Mouse (Mus musculus): ENCODE data around the gene Ift80.
"Not testable (repeated sequence)": the region's sequence is repeated elsewhere in the genome, so short reads cannot be mapped to it uniquely, and the experiment has no call there.

Ift80 gene

DNA sequence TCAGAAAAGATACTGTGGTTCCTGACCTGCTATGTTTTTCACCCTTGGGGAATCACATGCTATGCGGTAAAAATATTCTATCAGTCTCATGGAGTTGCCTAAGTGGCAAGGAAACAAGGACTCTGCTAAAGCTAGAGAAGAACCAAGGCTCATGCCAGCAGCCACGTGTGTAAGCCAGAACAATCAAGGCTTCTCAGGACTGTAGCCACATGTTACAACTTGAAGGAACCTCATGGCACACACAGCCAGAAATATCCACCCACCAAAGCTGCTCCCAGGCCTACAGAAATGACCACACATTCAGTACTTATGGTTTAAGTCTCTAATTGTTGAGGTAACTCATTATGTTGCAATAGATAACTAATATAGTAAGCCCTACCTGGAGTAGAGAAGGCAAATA, 17.8 kb downstream of the Ift80 start:
- no peak for DNase-seq (ENCODE audit: low spot score)

GRCm38 (mm10) chr3:68980898-68981297, 23.5 kb downstream of the Ift80 start:
- DNase-seq (ENCODE audit: low spot score) = no peak

DNA sequence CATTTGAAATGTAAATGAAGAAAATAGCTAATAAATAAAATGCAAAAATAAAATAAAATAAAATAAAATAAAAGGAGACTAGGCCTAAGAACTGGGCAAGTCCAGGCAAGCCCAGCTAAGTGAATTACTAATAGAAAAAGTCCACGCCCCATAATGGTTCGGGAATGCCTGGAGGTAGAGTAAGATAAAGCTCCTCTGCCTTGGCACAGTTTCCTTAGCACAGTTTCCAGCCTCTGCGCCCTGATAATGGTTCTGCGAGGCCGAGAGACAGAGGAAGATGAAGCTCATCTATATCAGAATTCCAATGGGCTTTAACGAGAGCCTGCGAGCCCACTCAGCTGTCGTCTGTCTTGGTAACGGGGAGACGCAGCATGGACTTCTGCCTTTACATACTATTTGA, 25.2 kb downstream of the Ift80 start:
- DNase-seq (ENCODE audit: low spot score) = no peak

DNA sequence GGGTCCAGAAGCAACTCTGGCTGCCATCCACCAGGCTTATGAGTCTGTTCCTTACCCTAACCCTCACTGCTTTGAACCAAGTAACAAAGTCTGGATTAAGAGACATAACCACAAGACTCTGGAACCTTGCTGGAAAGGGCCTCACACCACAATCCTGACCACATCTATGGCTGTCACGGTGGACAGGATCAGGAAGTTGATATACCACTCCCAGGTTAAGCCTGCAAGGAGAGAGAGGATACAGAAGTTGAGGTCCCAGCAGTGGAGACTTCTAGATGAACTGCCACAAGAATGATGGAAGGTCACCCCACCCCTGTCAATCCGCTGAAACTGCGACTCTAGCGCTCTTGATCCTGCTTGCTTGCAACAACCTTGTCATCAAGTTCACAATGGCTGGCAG, 26.7 kb downstream of the Ift80 start:
- DNase-seq (ENCODE audit: low spot score) = no peak

GRCm38 (mm10) chr3:68975533-68976490, 28.6 kb downstream of the Ift80 start:
- DNase-seq (ENCODE audit: low spot score) = no peak

- DNase-seq (ENCODE audit: low spot score) = no peak
These were observed 29.5 kb downstream of the Ift80 start for GRCm38 (mm10) chr3:68974639-68975532.

- DNase-seq (ENCODE audit: low spot score) = no peak
These were observed 30.8 kb downstream of the Ift80 start for GRCm38 (mm10) chr3:68973574-68973973.

GRCm38 (mm10) chr3:68969091-68969590, 35.2 kb downstream of the Ift80 start:
- DNase-seq (ENCODE audit: low spot score) = no peak

- no peak for DNase-seq (ENCODE audit: low spot score)
These were observed 37.0 kb downstream of the Ift80 start for GRCm38 (mm10) chr3:68967404-68967803.

- no peak for DNase-seq (ENCODE audit: low spot score)
These were observed 37.7 kb downstream of the Ift80 start for GRCm38 (mm10) chr3:68966527-68967285.

GRCm38 (mm10) chr3:68964682-68965081, 39.7 kb downstream of the Ift80 start:
- DNase-seq (ENCODE audit: low spot score) = no peak

GRCm38 (mm10) chr3:68957413-68957812, 47.0 kb downstream of the Ift80 start:
- no peak for DNase-seq (ENCODE audit: low spot score)

GRCm38 (mm10) chr3:68956454-68956853, 47.9 kb downstream of the Ift80 start:
- DNase-seq (ENCODE audit: low spot score) = no peak

DNA sequence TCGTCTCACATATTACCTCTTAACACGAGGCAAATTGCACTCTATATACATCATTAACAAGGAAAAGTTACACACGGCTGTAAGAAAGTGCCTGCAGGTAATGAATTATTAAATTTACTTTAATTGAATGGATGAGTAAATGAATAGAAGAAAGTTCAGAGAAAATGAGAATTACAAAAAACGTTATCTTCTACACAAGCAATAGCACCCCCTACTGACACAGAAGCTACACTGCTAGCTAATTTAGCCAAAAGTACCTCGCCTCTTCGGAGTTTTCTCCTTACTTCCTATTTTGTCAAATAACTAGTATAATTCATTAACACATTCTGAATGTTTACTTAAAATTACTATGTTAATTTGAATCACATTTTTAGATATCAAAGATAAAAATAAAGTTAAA, 49.9 kb downstream of the Ift80 start:
- no peak for DNase-seq (ENCODE audit: low spot score)

DNA sequence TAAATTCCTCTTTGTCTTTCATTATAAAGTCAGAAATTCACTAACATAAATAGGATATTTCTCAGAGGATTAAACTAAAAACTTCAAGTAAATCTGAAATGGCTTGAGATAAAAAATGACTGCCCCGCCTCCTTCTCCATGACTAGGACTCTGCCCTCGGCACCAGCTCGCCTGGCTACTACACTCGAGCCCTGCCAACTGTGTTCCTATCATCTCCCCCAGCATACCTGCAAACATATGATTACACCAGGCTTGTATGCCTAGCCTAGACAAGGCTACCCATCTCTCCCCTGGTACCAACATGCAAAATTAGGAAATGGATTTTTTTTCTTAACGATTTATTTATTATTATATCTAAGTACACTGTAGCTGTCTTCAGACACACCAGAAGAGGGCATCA, 51.7 kb downstream of the Ift80 start:
- DNase-seq (ENCODE audit: low spot score) = no peak

GRCm38 (mm10) chr3:68951971-68952370, 52.4 kb downstream of the Ift80 start:
- not testable (repeated sequence) for DNase-seq (ENCODE audit: low spot score)

DNA sequence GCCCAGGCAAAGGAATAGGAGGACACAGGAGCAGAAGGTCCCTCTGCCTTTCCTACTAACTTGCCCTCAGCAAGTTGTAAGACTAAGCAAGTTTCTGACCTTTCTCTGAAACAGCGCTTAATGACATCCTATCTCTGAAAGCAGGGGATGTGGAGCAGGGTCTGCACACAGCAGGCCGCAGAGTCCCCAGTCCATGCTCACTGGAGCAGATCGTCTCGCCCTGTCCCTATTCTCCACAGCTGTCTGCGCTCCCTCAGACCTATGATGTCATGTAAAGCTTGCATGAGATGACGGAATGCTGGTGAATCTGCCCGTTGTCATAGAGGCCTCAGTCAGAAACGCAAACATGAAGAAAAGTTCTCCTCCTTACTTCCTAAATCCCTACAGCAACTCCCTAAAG, 55.0 kb downstream of the Ift80 start:
- DNase-seq (ENCODE audit: low spot score) = no peak

GRCm38 (mm10) chr3:68948918-68949317, 55.5 kb downstream of the Ift80 start:
- no peak for DNase-seq (ENCODE audit: low spot score)

- no peak for DNase-seq (ENCODE audit: low spot score)
These were observed 62.5 kb downstream of the Ift80 start for GRCm38 (mm10) chr3:68941867-68942266.

- DNase-seq (ENCODE audit: low spot score) = no peak
These were observed 64.1 kb downstream of the Ift80 start for GRCm38 (mm10) chr3:68940311-68940710.

GRCm38 (mm10) chr3:68939312-68939711, 65.1 kb downstream of the Ift80 start:
- no peak for DNase-seq (ENCODE audit: low spot score)

DNA sequence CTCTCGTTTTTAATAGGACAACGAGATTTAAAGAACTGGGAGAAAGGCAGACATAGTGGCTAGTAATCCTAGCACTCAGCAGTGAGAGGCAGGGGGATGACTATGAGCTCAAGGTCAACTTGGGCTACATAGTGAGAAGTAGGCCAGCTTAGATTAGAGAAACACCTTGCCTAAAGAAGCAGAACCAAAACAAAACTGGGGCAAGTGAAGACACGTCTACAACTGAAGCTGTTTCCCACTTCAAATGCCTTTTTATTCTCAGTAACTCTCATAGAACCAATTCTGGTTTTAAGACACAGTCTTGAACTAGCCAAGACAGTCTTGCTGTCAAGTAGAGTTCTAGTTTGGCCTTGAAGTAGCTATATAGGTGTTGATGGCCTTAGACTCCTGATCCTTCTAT, 67.7 kb downstream of the Ift80 start:
- no peak for DNase-seq (ENCODE audit: low spot score)
